Mouse (Mus musculus) ES-E14 (cell line): ENCODE data around the gene Psmg3.

Source experiments
- CHD2 ChIP-seq: IDR thresholded peaks from 2 replicates; pipeline ENCODE4 v1.6.1; 2014; ENCODE audit warnings: mild to moderate bottlenecking, low read depth, low read length, inconsistent platforms
- MAFK ChIP-seq: IDR thresholded peaks from 2 replicates; pipeline ENCODE4 v1.6.1; 2014; ENCODE audit warnings: mild to moderate bottlenecking, low read depth, low read length, inconsistent platforms; ENCODE audit not compliant: insufficient read depth
- ZNF384 ChIP-seq: IDR thresholded peaks from 2 replicates; pipeline ENCODE4 v1.6.1; 2012; ENCODE audit warnings: low read depth, low read length, inconsistent platforms

GRCm38 (mm10) chr5:139801880-139802279 lies 24.8 kb downstream of the Psmg3 start:
- TF ChIP-seq CHD2 (no peak), ZNF384 (no peak), MAFK (no peak)
